Mouse (Mus musculus) limb, embryonic 14.5 days (tissue): ENCODE data around the gene Mthfd2l. TPM values are rescaled to one million over a fixed set of nuclear protein-coding genes. Genes with fewer than 3 reads are reported as not detected.

Experiments used
- ATAC-seq: fragments of 200-750 bp; cut with Nextera tagmentation; 2 replicates; pipeline ENCODE4 v1.8.0; 2017; ENCODE audit warnings: low read depth, moderate number of reproducible peaks, moderate TSS enrichment; ENCODE audit not compliant: low FRiP score
- DNase-seq: peaks from one replicate; pipeline ENCODE4 v3.0.0-alpha.2; 2015; ENCODE audit warnings: low spot score
- H3K27ac ChIP-seq: fragments of 300-500 bp; sonication (generic); replicated peaks from 2 replicates; pipeline ENCODE4 v1.5.1; 2014; ENCODE audit warnings: low read depth, mild to moderate bottlenecking, low read length, moderate library complexity, mixed read lengths
- H3K27me3 ChIP-seq: fragments of 300-500 bp; sonication (generic); 2 replicates; pipeline ENCODE4 v1.6.1; 2014; ENCODE audit warnings: low read length, mixed read lengths; ENCODE audit not compliant: control insufficient read depth, insufficient read depth
- H3K36me3 ChIP-seq: fragments of 300-500 bp; sonication (generic); 2 replicates; pipeline ENCODE4 v1.6.1; 2014; ENCODE audit warnings: mild to moderate bottlenecking, low read length, moderate library complexity, mixed read lengths; ENCODE audit not compliant: control insufficient read depth, insufficient read depth
- H3K4me1 ChIP-seq: fragments of 300-500 bp; sonication (generic); 2 replicates; pipeline ENCODE4 v1.6.1; 2014; ENCODE audit warnings: antibody characterized with exemption, low read length, mixed read lengths; ENCODE audit not compliant: control insufficient read depth, insufficient read depth
- H3K4me2 ChIP-seq: fragments of 300-500 bp; sonication (generic); replicated peaks from 2 replicates; pipeline ENCODE4 v1.6.1; 2014; ENCODE audit warnings: low read depth, mild to moderate bottlenecking, low read length, moderate library complexity; ENCODE audit not compliant: severe bottlenecking
- H3K4me3 ChIP-seq: fragments of 300-500 bp; sonication (generic); replicated peaks from 2 replicates; pipeline ENCODE4 v1.5.1; 2014; ENCODE audit warnings: low read length
- H3K9ac ChIP-seq: fragments of 300-500 bp; sonication (generic); 2 replicates; pipeline ENCODE4 v1.6.1; 2014; ENCODE audit warnings: mild to moderate bottlenecking, low read depth, low read length, moderate library complexity; ENCODE audit not compliant: severe bottlenecking
- H3K9me3 ChIP-seq: fragments of 300-500 bp; sonication (generic); 2 replicates; pipeline ENCODE4 v1.6.1; 2016; ENCODE audit warnings: low read length; ENCODE audit not compliant: control insufficient read depth
- POLR2A ChIP-seq: fragments of 200-500 bp; IDR thresholded peaks from 2 replicates; pipeline ENCODE4 v1.8.0; 2012; ENCODE audit warnings: inconsistent platforms, mild to moderate bottlenecking, moderate library complexity, borderline replicate concordance; ENCODE audit not compliant: insufficient read depth, insufficient read length; ENCODE audit errors: extremely low read depth
- WGBS: fragments of 180-500 bp; shearing (Covaris S2); extraction: QIAGEN DNeasy Blood & Tissue Kit; methylation state at CpG from one replicate; pipeline ENCODE4 v1.1.7; 2014; 5-methylcytosine and 5-hydroxymethylcytosine counted together
- polyA plus RNA-seq, 2 experiments: library from polyadenylated mRNA; depleted of rRNA in 1 of 2; stranded (reverse) in 1 of 2; unstranded in 1 of 2; fragments of >200 nt; fragmentation: Nextera tagmentation in 1 of 2; extraction: Ambion mirVana in 1 of 2; gene quantifications; 2 replicates each; pipeline versions ENCODE4 v1.2.1 to v1.2.3; 2012 to 2014

Gene Mthfd2l
- polyA plus RNA-seq, 2 experiments: 50.7 to 55.0 TPM

DNA sequence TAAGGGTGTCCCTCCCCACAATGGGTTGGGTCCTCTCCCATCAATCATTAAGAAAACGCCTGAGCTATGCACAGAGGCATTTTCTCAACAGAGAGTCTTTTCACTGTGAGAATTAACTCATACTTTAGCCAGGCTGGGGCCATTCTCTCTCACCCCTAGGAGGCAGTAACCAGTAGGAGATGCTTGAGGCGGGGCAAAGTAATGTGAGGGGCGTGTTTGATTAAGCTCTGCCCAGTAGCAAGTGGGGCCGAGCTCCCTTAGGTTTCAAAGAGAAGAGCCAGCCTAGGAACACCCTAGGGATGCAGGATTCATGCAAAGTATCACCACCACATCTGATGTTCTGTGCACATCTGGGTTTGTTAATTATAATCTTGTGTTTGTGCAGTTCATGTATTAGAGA, 34.5 kb downstream of the Mthfd2l start:
- WGBS: 73% methylated on average over 4 of the region's 4 CpGs
- Histone ChIP-seq H3K27me3 (no peaks in the 10 kb centered on the region), H3K4me2 (no peak overlapping the region)

DNA sequence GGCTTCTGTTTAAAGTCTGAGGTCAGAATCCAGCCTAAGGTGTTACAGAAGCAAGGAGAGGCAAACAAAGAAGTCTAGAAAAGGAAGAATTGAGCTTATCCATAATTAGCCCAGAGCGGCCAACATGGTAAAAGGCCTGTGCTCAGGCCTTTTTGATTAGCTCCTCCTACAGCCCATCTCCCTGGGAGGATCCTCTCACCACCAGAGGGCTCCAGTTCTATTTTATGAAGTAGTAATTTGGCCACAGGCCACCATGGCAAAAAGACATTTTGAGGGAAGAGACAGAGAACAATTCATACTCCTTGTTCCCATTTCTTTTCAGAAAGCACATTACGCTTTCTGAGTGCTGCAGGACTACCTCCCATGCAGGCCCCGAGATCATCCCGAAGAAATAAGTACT, 46.3 kb downstream of the Mthfd2l start:
- WGBS: 75% methylated on average over 4 of the region's 4 CpGs
- DNase-seq: peak; percentile 18
- ATAC-seq: no peak
- H3K9me3 ChIP-seq: no peaks in the 10 kb centered on the region
- no peak overlapping the region for H3K9ac ChIP-seq
- H3K4me2 ChIP-seq: no peak overlapping the region
- H3K27me3 ChIP-seq: no peaks in the 10 kb centered on the region
- no peak overlapping the region for H3K27ac ChIP-seq
- no peak overlapping the region for H3K4me3 ChIP-seq
- TF ChIP-seq POLR2A: no peak
- no peaks in the 10 kb centered on the region for H3K4me1 ChIP-seq
- H3K36me3 ChIP-seq: peaks cover 12% of the 10 kb centered on the region

More for the DNA sequence above, 34.5 kb downstream of the Mthfd2l start:
- no peak for TF ChIP-seq POLR2A
- Histone ChIP-seq H3K4me3 (no peak overlapping the region), H3K4me1 (no peaks in the 10 kb centered on the region), H3K9me3 (no peaks in the 10 kb centered on the region), H3K36me3 (no peaks in the 10 kb centered on the region), H3K9ac (no peak overlapping the region), H3K27ac (no peak overlapping the region)
- DNase-seq (no peak), ATAC-seq (no peak)

DNA sequence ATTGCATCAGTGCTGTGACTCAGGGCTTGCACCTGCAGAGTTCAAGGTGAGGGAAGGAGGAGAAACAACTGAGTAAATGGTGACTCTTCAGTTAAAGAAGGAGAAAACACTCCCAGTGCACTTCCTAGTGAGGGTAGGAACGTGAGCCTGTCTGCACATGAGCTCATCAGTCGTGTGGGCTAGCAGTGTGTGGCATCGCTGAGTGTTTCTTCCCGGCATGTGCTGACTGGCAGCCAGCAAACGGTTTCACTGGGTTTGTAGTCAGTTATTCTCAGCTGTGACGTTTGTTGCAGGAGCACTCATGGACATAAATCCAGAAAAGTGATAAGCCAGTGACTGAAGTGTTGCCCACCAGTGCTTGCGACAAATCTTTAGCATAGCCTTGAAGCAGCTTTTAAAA, 49.4 kb downstream of the Mthfd2l start:
- DNase-seq (no peak), ATAC-seq (no peak)
- H3K4me3 ChIP-seq: no peak overlapping the region
- H3K36me3 ChIP-seq: peaks cover 7% of the 10 kb centered on the region
- H3K4me2 ChIP-seq: no peak overlapping the region
- no peaks in the 10 kb centered on the region for H3K9me3 ChIP-seq
- H3K27me3 ChIP-seq: no peaks in the 10 kb centered on the region
- TF ChIP-seq POLR2A: no peak
- no peak overlapping the region for H3K27ac ChIP-seq
- 83% methylated on average over 7 of the region's 7 CpGs for WGBS
- no peaks in the 10 kb centered on the region for H3K4me1 ChIP-seq
- H3K9ac ChIP-seq: no peak overlapping the region

- Histone ChIP-seq H3K4me1 (no peaks in the 10 kb centered on the region), H3K4me2 (no peak overlapping the region), H3K36me3 (no peaks in the 10 kb centered on the region), H3K9ac (no peak overlapping the region), H3K4me3 (no peak overlapping the region), H3K9me3 (no peaks in the 10 kb centered on the region), H3K27ac (no peak overlapping the region), H3K27me3 (no peaks in the 10 kb centered on the region)
- WGBS: 46% methylated on average over 5 of the region's 5 CpGs
- DNase-seq: no peak
- no peak for ATAC-seq
- no peak for TF ChIP-seq POLR2A
Measured at GRCm38 (mm10) chr5:90987605-90988004, 56.7 kb downstream of the Mthfd2l start.

DNA sequence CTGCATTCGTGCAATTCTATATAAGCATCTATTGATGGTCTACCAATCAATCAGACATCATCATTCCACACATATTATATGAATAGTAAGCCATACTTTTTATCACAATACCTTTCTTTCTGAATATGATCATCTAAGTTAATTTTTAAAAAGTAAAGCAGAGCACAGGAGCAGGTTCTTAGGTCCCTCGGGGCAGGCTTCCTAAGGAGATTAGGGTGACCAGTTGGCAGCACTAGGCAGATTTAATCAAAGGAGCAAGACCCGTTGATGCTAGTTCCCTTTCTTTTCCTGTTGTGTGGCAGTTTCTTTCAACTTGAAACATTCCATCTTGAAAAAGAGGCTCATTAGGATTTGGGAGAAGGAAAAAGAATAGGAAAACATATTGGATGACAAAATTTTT, 57.2 kb downstream of the Mthfd2l start:
- no peak for ATAC-seq

GRCm38 (mm10) chr5:90988592-90988991, 57.7 kb downstream of the Mthfd2l start:
- H3K9me3 ChIP-seq: no peaks in the 10 kb centered on the region
- H3K4me3 ChIP-seq: no peak overlapping the region
- H3K9ac ChIP-seq: no peak overlapping the region
- no peak overlapping the region for H3K4me2 ChIP-seq
- no peak overlapping the region for H3K27ac ChIP-seq
- TF ChIP-seq POLR2A: no peak
- no peaks in the 10 kb centered on the region for H3K27me3 ChIP-seq
- 94% methylated on average over 4 of the region's 4 CpGs for WGBS
- no peak for DNase-seq
- no peaks in the 10 kb centered on the region for H3K36me3 ChIP-seq
- no peaks in the 10 kb centered on the region for H3K4me1 ChIP-seq
- ATAC-seq: no peak

More for the DNA sequence above, 57.2 kb downstream of the Mthfd2l start:
- DNase-seq: no peak
- Histone ChIP-seq H3K36me3 (no peaks in the 10 kb centered on the region), H3K4me1 (no peaks in the 10 kb centered on the region), H3K9ac (no peak overlapping the region), H3K9me3 (no peaks in the 10 kb centered on the region), H3K27ac (no peak overlapping the region), H3K4me2 (no peak overlapping the region), H3K27me3 (no peaks in the 10 kb centered on the region), H3K4me3 (no peak overlapping the region)
- TF ChIP-seq POLR2A: no peak
- 77% methylated on average over 3 of the region's 3 CpGs for WGBS
